In genomic region chr7:16229869-16230268, GRCm38 (mm10) we compare ENCODE assay signal across 12 mouse cellular contexts. TPM values are rescaled to one million over a fixed set of nuclear protein-coding genes. Genes with fewer than 3 reads are reported as not detected.
A peak's percentile ranks its signal among the peaks of the same experiment; 100 is the strongest.
DNase-seq lines count a peak whose midpoint lies in the region; ATAC-seq and TF ChIP-seq lines count a peak whose summit lies in the region.
"Had no signal": no experiment of that assay in that cellular context is flagged by ENCODE, and none has a peak within 500 bp of the region (broad histone marks: within the 10 kb centered on the region; RNA-seq: fewer than 3 reads in every experiment).

No protein-coding gene starts in this region.

- no peak overlapping the region for H3K4me2 ChIP-seq in forebrain, embryonic 16.5 days (ENCODE audit: low read length)
- no peak overlapping the region for H3K4me2 ChIP-seq in forebrain, embryonic 11.5 days (ENCODE audit: low read depth, low read length, severe bottlenecking)
- H3K4me2 ChIP-seq: forebrain, embryonic 13.5 days; liver, embryonic 13.5 days had no signal

- intact Hi-C loops in heart, adult 2 months (cut with DNase I), result no loop called here

- no peak for TF ChIP-seq CTCF in heart, adult 2 months (IDR thresholded peaks at IDR 0.05)

- 55% methylated on average over 5 of the region's 5 CpGs for WGBS in forebrain, embryonic 10.5 days
- WGBS in forebrain, embryonic 16.5 days, result 62% methylated on average over 5 of the region's 5 CpGs
- WGBS in heart, adult 2 months, result 32% methylated on average over 5 of the region's 5 CpGs
- WGBS in forebrain, embryonic 11.5 days, result 62% methylated on average over 5 of the region's 5 CpGs

- ATAC-seq in forebrain, embryonic 16.5 days, result no peak
- no peak for ATAC-seq in forebrain, embryonic 11.5 days (replicated peaks; ENCODE audit: low FRiP score)
- ATAC-seq: forebrain, embryonic 13.5 days; hindbrain, embryonic 16.5 days had no signal

- H3K4me3 ChIP-seq in forebrain, embryonic 10.5 days, result no peak overlapping the region
- no peak overlapping the region for H3K4me3 ChIP-seq in forebrain, embryonic 16.5 days (replicated peaks; ENCODE audit: low read length)
- H3K4me3 ChIP-seq in ES-E14 (ENCODE audit: insufficient read depth in 1 of 2, low read depth in 1 of 2, low read length in 2 of 2, poor library complexity in 1 of 2, severe bottlenecking in 1 of 2), result no peak overlapping the region
- H3K4me3 ChIP-seq in heart, adult 2 months, result no peak overlapping the region
- no peak overlapping the region for H3K4me3 ChIP-seq in forebrain, embryonic 11.5 days (ENCODE audit: low read depth, low read length)
- H3K4me3 ChIP-seq: forebrain, embryonic 13.5 days; liver, embryonic 13.5 days had no signal

- TF ChIP-seq EP300 in heart, adult 2 months (IDR thresholded peaks at IDR 0.05; ENCODE audit: insufficient read depth, low read depth, low read length), result no peak

- H3K27ac ChIP-seq in forebrain, embryonic 10.5 days, result peak overlapping the region; percentile 35; the same call in 1 of the 2 replicates
- no peak overlapping the region for H3K27ac ChIP-seq in forebrain, embryonic 16.5 days (ENCODE audit: low read length)
- H3K27ac ChIP-seq in ES-E14 (ENCODE audit: insufficient read depth, low read depth, low read length, poor library complexity, severe bottlenecking), result no peak overlapping the region
- peak overlapping the region; percentile 48; the same call in 1 of the 2 replicates for H3K27ac ChIP-seq in heart, adult 2 months
- H3K27ac ChIP-seq in forebrain, embryonic 11.5 days (ENCODE audit: low read depth, low read length), result no peak overlapping the region
- H3K27ac ChIP-seq: forebrain, embryonic 13.5 days; liver, embryonic 13.5 days had no signal

- H3K4me1 ChIP-seq in forebrain, embryonic 10.5 days, result peaks cover 22% of the 10 kb centered on the region
- H3K4me1 ChIP-seq in forebrain, embryonic 16.5 days (replicated peaks; ENCODE audit: control insufficient read depth, insufficient read depth, low read length), result no peaks in the 10 kb centered on the region
- peaks cover 2 to 4% of the 10 kb centered on the region in 2 experiments; a peak in 2 of 4 replicates for H3K4me1 ChIP-seq in ES-E14 (ENCODE audit: control insufficient read depth in 2 of 2, insufficient read depth in 2 of 2, low read length in 2 of 2, poor library complexity in 1 of 2)
- H3K4me1 ChIP-seq in heart, adult 2 months (ENCODE audit: control insufficient read depth, insufficient read depth, low read length), result peaks cover 6% of the 10 kb centered on the region
- no peaks in the 10 kb centered on the region for H3K4me1 ChIP-seq in forebrain, embryonic 11.5 days (replicated peaks; ENCODE audit: control insufficient read depth, insufficient read depth, low read length)
- H3K4me1 ChIP-seq: forebrain, embryonic 13.5 days had no signal

- H3K79me2 ChIP-seq in heart, adult 2 months (replicated peaks; ENCODE audit: control insufficient read depth, insufficient read depth, low read length), result no peaks in the 10 kb centered on the region

- no peak for TF ChIP-seq POLR2A in heart, adult 2 months (IDR thresholded peaks at IDR 0.05; ENCODE audit: insufficient read depth, low read depth, low read length)

- no peaks in the 10 kb centered on the region for H3K36me3 ChIP-seq in forebrain, embryonic 10.5 days (replicated peaks)
- no peaks in the 10 kb centered on the region for H3K36me3 ChIP-seq in forebrain, embryonic 16.5 days (ENCODE audit: control insufficient read depth, insufficient read depth)
- no peaks in the 10 kb centered on the region for H3K36me3 ChIP-seq in ES-E14 (ENCODE audit: control insufficient read depth, insufficient read depth, low read length, poor library complexity, severe bottlenecking)
- H3K36me3 ChIP-seq in heart, adult 2 months (ENCODE audit: control insufficient read depth, insufficient read depth, low read length), result peaks cover 5% of the 10 kb centered on the region; the same call in 1 of the 2 replicates
- H3K36me3 ChIP-seq in forebrain, embryonic 11.5 days (ENCODE audit: control insufficient read depth, insufficient read depth, low read length), result no peaks in the 10 kb centered on the region
- H3K36me3 ChIP-seq: liver, embryonic 13.5 days had no signal

- peak; percentile 27 for DNase-seq in forebrain, embryonic 10.5 days (ENCODE audit: extremely low spot score, low spot score)
- DNase-seq in ES-E14 (ENCODE audit: low read depth, low spot score), result peak; percentile 42
- peak in 1 of 2 experiments; percentile 37 for DNase-seq in heart, adult 2 months
- DNase-seq in kidney, postnatal 36 days, result peak; percentile 73 to 82
- DNase-seq in layer of hippocampus, postnatal 36 days, result no peak
- no peak for DNase-seq in forebrain, embryonic 11.5 days (ENCODE audit: low spot score)
- DNase-seq in cerebellum, postnatal 14 days, result no peak
- DNase-seq: cerebellum, adult 11 months; liver, embryonic 13.5 days had no signal

- no peak overlapping the region for H3K9ac ChIP-seq in forebrain, embryonic 16.5 days (replicated peaks; ENCODE audit: low read depth, low read length)
- no peak overlapping the region for H3K9ac ChIP-seq in ES-E14 (ENCODE audit: insufficient read depth, low read depth, low read length, poor library complexity, severe bottlenecking)
- H3K9ac ChIP-seq in heart, adult 2 months (ENCODE audit: low read depth, low read length), result no peak overlapping the region
- H3K9ac ChIP-seq in forebrain, embryonic 11.5 days (ENCODE audit: low read length), result no peak overlapping the region
- H3K9ac ChIP-seq: forebrain, embryonic 13.5 days; liver, embryonic 13.5 days had no signal

- in situ Hi-C loops in ES-E14 (cut with MboI; ENCODE audit: low sequenced_read_pairs in 2 of 2, unreplicated experiment in 2 of 2), result no loop called here

- H3K27me3 ChIP-seq in forebrain, embryonic 10.5 days (ENCODE audit: poor library complexity, severe bottlenecking), result no peaks in the 10 kb centered on the region
- no peaks in the 10 kb centered on the region for H3K27me3 ChIP-seq in forebrain, embryonic 16.5 days (replicated peaks; ENCODE audit: control insufficient read depth, insufficient read depth, low read length)
- no peaks in the 10 kb centered on the region for H3K27me3 ChIP-seq in heart, adult 2 months (ENCODE audit: control insufficient read depth, insufficient read depth, low read length)
- H3K27me3 ChIP-seq in forebrain, embryonic 11.5 days (ENCODE audit: control insufficient read depth, insufficient read depth, low read length), result no peaks in the 10 kb centered on the region

- H3K9me3 ChIP-seq in forebrain, embryonic 10.5 days, result peaks cover 23% of the 10 kb centered on the region
- H3K9me3 ChIP-seq in forebrain, embryonic 16.5 days (ENCODE audit: control insufficient read depth, low read length), result 0 out of 2 replicates have a peak, but pooled peaks cover 3% of the 10 kb centered on the region
- no peaks in the 10 kb centered on the region for H3K9me3 ChIP-seq in ES-E14 (ENCODE audit: control insufficient read depth, insufficient read depth, low read depth, low read length)
- H3K9me3 ChIP-seq in forebrain, embryonic 11.5 days (ENCODE audit: control insufficient read depth, low read length), result no peaks in the 10 kb centered on the region; the same call in 1 of the 2 replicates
- H3K9me3 ChIP-seq: liver, embryonic 13.5 days had no signal

TF ChIP-seq in ES-E14, 5 proteins besides CTCF, POLR2A, EP300 and RAD21 (continues in another document):
- no peak for TF ChIP-seq ZNF384 (IDR thresholded peaks at IDR 0.05; ENCODE audit: low read depth, low read length)
- peak; percentile 77 for TF ChIP-seq MAFK (IDR thresholded peaks at IDR 0.05; ENCODE audit: insufficient read depth, low read depth, low read length)

RNA-seq across cellular contexts. Expression of gene Dhx34, which starts 8.0 kb away (rescaled TPM):
- 19.6 and 21.2 TPM in 2 replicates for polyA plus RNA-seq in forebrain, embryonic 10.5 days (2016; fragmentation: Nextera tagmentation; extraction: Ambion mirVana)
- polyA plus RNA-seq in forebrain, embryonic 16.5 days (2015; fragmentation: Nextera tagmentation; extraction: Ambion mirVana), result 13.9 and 15.5 TPM in 2 replicates
- total RNA-seq in ES-E14 (2012; rRNA removed), result 8.6 and 11.0 TPM in 2 replicates
- total RNA-seq in heart, adult 2 months (2021), result 1 to 10 TPM; 6.1 to 8.9 TPM
- polyA plus RNA-seq in heart, adult 2 months (2012; rRNA removed), result 13.2 and 15.8 TPM in 2 replicates
- total RNA-seq in layer of hippocampus, postnatal 36 days (2021), result 10 to 100 TPM; 10.1 to 12.2 TPM
- 14.3 and 16.4 TPM in 2 replicates for polyA plus RNA-seq in forebrain, embryonic 11.5 days (2014; fragmentation: Nextera tagmentation; extraction: Ambion mirVana)

RNA-seq across cellular contexts. Expression of gene C5ar2, which starts 14.1 kb away (rescaled TPM):
- polyA plus RNA-seq in forebrain, embryonic 10.5 days (2016; fragmentation: Nextera tagmentation; extraction: Ambion mirVana), result 0.09 TPM in 2 replicates
- polyA plus RNA-seq in forebrain, embryonic 16.5 days (2015; fragmentation: Nextera tagmentation; extraction: Ambion mirVana), result 0.16 TPM in 1 of 2 replicates, not detected in the other
- 0.05 and 0.13 TPM in 2 replicates for total RNA-seq in ES-E14 (2012; rRNA removed)
- 1 to 10 TPM; 1.4 to 1.6 TPM for total RNA-seq in heart, adult 2 months (2021)
- polyA plus RNA-seq in heart, adult 2 months (2012; rRNA removed), result 1.1 and 1.3 TPM in 2 replicates
- under 1 TPM; 0.35 to 0.60 TPM for total RNA-seq in layer of hippocampus, postnatal 36 days (2021)
- 0.12 and 0.25 TPM in 2 replicates for polyA plus RNA-seq in forebrain, embryonic 11.5 days (2014; fragmentation: Nextera tagmentation; extraction: Ambion mirVana)

RNA-seq across cellular contexts. Expression of gene C5ar1, which starts 29.5 kb away (rescaled TPM):
- 0.50 and 0.80 TPM in 2 replicates for polyA plus RNA-seq in forebrain, embryonic 10.5 days (2016; fragmentation: Nextera tagmentation; extraction: Ambion mirVana)
- polyA plus RNA-seq in forebrain, embryonic 16.5 days (2015; fragmentation: Nextera tagmentation; extraction: Ambion mirVana), result 1.2 and 2.0 TPM in 2 replicates
- total RNA-seq in ES-E14 (2012; rRNA removed), result not detected in 2 replicates
- total RNA-seq in heart, adult 2 months (2021), result 1 to 10 TPM; 7.9 to 8.1 TPM
- 10.0 TPM in 2 replicates for polyA plus RNA-seq in heart, adult 2 months (2012; rRNA removed)
- total RNA-seq in layer of hippocampus, postnatal 36 days (2021), result 1 to 10 TPM in 1 of 2 experiments, under 1 TPM in 1; 0.62 to 1.9 TPM
- polyA plus RNA-seq in forebrain, embryonic 11.5 days (2014; fragmentation: Nextera tagmentation; extraction: Ambion mirVana), result 0.76 and 1.1 TPM in 2 replicates

RNA-seq across cellular contexts. Expression of gene Inafm1, which starts 43.5 kb away (rescaled TPM):
- 5.6 and 6.3 TPM in 2 replicates for polyA plus RNA-seq in forebrain, embryonic 10.5 days (2016; fragmentation: Nextera tagmentation; extraction: Ambion mirVana)
- 23.3 and 27.2 TPM in 2 replicates for polyA plus RNA-seq in forebrain, embryonic 16.5 days (2015; fragmentation: Nextera tagmentation; extraction: Ambion mirVana)
- total RNA-seq in ES-E14 (2012; rRNA removed), result 2.1 TPM in 2 replicates
- total RNA-seq in heart, adult 2 months (2021), result 10 to 100 TPM; 15.4 to 17.4 TPM
- polyA plus RNA-seq in heart, adult 2 months (2012; rRNA removed), result 12.8 and 16.3 TPM in 2 replicates
- total RNA-seq in layer of hippocampus, postnatal 36 days (2021), result 10 to 100 TPM; 31.2 to 33.0 TPM
- polyA plus RNA-seq in forebrain, embryonic 11.5 days (2014; fragmentation: Nextera tagmentation; extraction: Ambion mirVana), result 10.9 and 11.6 TPM in 2 replicates

RNA-seq across cellular contexts. Expression of gene Meis3, which starts 55.0 kb away (rescaled TPM):
- 56.7 and 57.5 TPM in 2 replicates for polyA plus RNA-seq in forebrain, embryonic 10.5 days (2016; fragmentation: Nextera tagmentation; extraction: Ambion mirVana)
- polyA plus RNA-seq in forebrain, embryonic 16.5 days (2015; fragmentation: Nextera tagmentation; extraction: Ambion mirVana), result 99.6 and 118 TPM in 2 replicates
- 2.6 and 3.8 TPM in 2 replicates for total RNA-seq in ES-E14 (2012; rRNA removed)
- total RNA-seq in heart, adult 2 months (2021), result 1 to 10 TPM; 4.3 to 4.6 TPM
- polyA plus RNA-seq in heart, adult 2 months (2012; rRNA removed), result 7.4 and 8.7 TPM in 2 replicates
- total RNA-seq in layer of hippocampus, postnatal 36 days (2021), result 10 to 100 TPM; 36.1 to 44.0 TPM
- polyA plus RNA-seq in forebrain, embryonic 11.5 days (2014; fragmentation: Nextera tagmentation; extraction: Ambion mirVana), result 77.8 and 79.7 TPM in 2 replicates

Comparison
In these comparisons a context has a peak if more than half of its experiments do, and no peak if none do; other contexts are left out.
1. DNase-seq: peak in forebrain, embryonic 10.5 days (single experiment), ES-E14 (single experiment) and kidney, postnatal 36 days (2 of 2); none in layer of hippocampus, postnatal 36 days (0 of 2), forebrain, embryonic 11.5 days (single experiment) and cerebellum, postnatal 14 days (0 of 2).
2. H3K27ac ChIP-seq: peak in forebrain, embryonic 10.5 days (single experiment) and heart, adult 2 months (single experiment); none in forebrain, embryonic 16.5 days (single experiment), ES-E14 (single experiment) and forebrain, embryonic 11.5 days (single experiment).